Mouse (Mus musculus): ENCODE results near the gene Paf1. TPM values are rescaled to one million over a fixed set of nuclear protein-coding genes. Genes with fewer than 3 reads are reported as not detected.
"Not testable (repeated sequence)": the region's sequence is repeated elsewhere in the genome, so short reads cannot be mapped to it uniquely, and the experiment has no call there.

Paf1 gene
- polyA plus RNA-seq, 1 experiment, result 78.0 TPM

- Histone ChIP-seq H3K27me3 (replicated peaks) (no peaks in the 10 kb centered on the region), H3K4me1 (peaks cover 80% of the 10 kb centered on the region), H3K4me3 (replicated peaks) (peak overlapping the region; percentile 93), H3K36me3 (replicated peaks; ENCODE audit: low read length) (peaks cover 37% of the 10 kb centered on the region), H3K9me3 (no peaks in the 10 kb centered on the region)
- TF ChIP-seq GATA1 (IDR thresholded peaks at IDR 0.05; ENCODE audit: borderline replicate concordance, low read length) (no peak), FLI1 (IDR thresholded peaks at IDR 0.05; ENCODE audit: low read length) (no peak)
Measured at GRCm38 (mm10) chr7:28382347-28382951, 10.3 kb upstream of the Paf1 start.

DNA sequence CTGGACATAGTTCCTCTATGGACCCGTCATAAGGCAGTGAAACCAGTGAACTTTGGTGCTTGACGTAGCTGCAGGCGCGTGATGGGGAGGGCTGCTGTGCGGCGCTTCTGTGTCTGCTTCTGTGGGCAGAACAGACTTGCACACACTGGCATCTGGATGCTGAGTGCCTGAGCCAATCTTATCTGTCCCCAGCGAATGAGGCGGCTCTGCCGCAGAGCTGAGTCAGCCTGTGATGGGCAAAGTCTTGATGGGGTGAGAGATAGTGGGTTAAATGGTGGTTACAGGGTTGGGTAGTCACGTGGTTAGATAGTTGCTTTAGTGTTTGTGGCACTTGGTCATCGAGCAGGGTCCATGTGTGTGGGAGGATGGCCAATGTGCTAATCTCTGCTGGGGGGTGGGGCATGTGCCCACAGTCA lies 9.8 kb upstream of the Paf1 start:
- Histone ChIP-seq H3K4me1 (peaks cover 77% of the 10 kb centered on the region), H3K4me3 (replicated peaks) (peak overlapping the region; percentile 93), H3K36me3 (replicated peaks; ENCODE audit: low read length) (peaks cover 36% of the 10 kb centered on the region), H3K9me3 (no peaks in the 10 kb centered on the region), H3K27me3 (replicated peaks) (no peaks in the 10 kb centered on the region)
- peak; percentile 89; the same call in 2 of the 3 replicates for TF ChIP-seq GATA1 (IDR thresholded peaks at IDR 0.05; ENCODE audit: borderline replicate concordance, low read length)
- no peak for TF ChIP-seq FLI1 (IDR thresholded peaks at IDR 0.05; ENCODE audit: low read length)

DNA sequence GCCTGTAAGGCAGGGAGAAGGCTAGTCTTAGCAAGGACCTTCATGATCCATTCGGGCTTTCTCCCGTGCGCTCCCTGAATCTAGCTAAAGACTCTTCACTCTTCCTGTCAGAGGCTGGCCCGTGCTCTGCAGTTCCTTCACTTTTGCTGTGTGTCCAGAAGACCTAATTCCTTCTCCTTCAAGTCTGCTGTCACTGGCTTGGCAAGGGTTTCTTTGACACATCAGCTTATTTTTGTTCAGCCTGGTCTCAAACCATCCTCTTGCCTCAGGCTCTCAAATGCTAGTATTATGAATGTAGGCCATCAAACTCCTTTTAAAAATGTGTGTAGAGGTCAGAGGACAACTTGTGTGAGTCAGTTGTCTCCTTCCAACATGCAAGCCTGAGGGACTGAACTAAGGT lies 9.1 kb upstream of the Paf1 start:
- Histone ChIP-seq H3K4me1 (peaks cover 81% of the 10 kb centered on the region), H3K4me3 (replicated peaks) (peak overlapping the region; percentile 93), H3K9me3 (no peaks in the 10 kb centered on the region), H3K27me3 (replicated peaks) (no peaks in the 10 kb centered on the region), H3K36me3 (replicated peaks; ENCODE audit: low read length) (peaks cover 36% of the 10 kb centered on the region)
- TF ChIP-seq FLI1 (IDR thresholded peaks at IDR 0.05; ENCODE audit: low read length), result no peak
- TF ChIP-seq GATA1 (IDR thresholded peaks at IDR 0.05; ENCODE audit: borderline replicate concordance, low read length), result no peak

DNA sequence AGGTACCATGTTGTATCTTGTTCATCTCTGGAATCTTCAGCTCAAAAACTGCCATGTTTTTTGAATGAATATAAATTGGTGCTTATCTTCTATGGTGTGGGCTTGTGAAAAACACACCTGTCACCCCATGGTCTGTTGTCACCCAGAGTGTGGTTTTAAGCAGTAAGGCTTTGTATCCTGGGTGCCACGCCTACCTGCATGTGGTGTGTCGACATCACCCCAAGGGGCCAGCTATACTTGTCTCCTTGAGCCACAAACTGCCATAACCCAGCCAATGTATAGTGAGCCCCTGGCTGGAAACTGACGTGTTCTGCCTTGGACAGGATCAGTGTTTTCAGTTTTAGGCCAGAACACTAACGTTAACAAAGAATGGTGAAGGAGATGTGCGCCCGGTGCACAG lies 8.6 kb upstream of the Paf1 start:
- Histone ChIP-seq H3K4me3 (replicated peaks) (peak overlapping the region; percentile 93), H3K27me3 (replicated peaks) (no peaks in the 10 kb centered on the region), H3K4me1 (peaks cover 81% of the 10 kb centered on the region), H3K36me3 (replicated peaks; ENCODE audit: low read length) (peaks cover 39% of the 10 kb centered on the region), H3K9me3 (no peaks in the 10 kb centered on the region)
- TF ChIP-seq FLI1 (IDR thresholded peaks at IDR 0.05; ENCODE audit: low read length) (no peak), GATA1 (IDR thresholded peaks at IDR 0.05; ENCODE audit: borderline replicate concordance, low read length) (no peak)

- Histone ChIP-seq H3K4me1 (peaks cover 73% of the 10 kb centered on the region), H3K27me3 (replicated peaks) (no peaks in the 10 kb centered on the region), H3K36me3 (replicated peaks; ENCODE audit: low read length) (peaks cover 48% of the 10 kb centered on the region), H3K4me3 (replicated peaks) (no peak overlapping the region), H3K9me3 (no peaks in the 10 kb centered on the region)
- no peak for TF ChIP-seq FLI1 (IDR thresholded peaks at IDR 0.05; ENCODE audit: low read length)
- TF ChIP-seq GATA1 (IDR thresholded peaks at IDR 0.05; ENCODE audit: borderline replicate concordance, low read length), result no peak
Measured at GRCm38 (mm10) chr7:28385196-28385595, 7.6 kb upstream of the Paf1 start.

- H3K4me1 ChIP-seq, result peaks cover 74% of the 10 kb centered on the region
- H3K9me3 ChIP-seq, result no peaks in the 10 kb centered on the region
- H3K36me3 ChIP-seq (replicated peaks; ENCODE audit: low read length), result peaks cover 56% of the 10 kb centered on the region
- no peaks in the 10 kb centered on the region for H3K27me3 ChIP-seq (replicated peaks)
- TF ChIP-seq FLI1 (IDR thresholded peaks at IDR 0.05; ENCODE audit: low read length) (no peak), GATA1 (IDR thresholded peaks at IDR 0.05; ENCODE audit: borderline replicate concordance, low read length) (no peak)
- peak overlapping the region; percentile 62 for H3K4me3 ChIP-seq (replicated peaks)
Measured at GRCm38 (mm10) chr7:28386007-28386406, 6.7 kb upstream of the Paf1 start.

DNA sequence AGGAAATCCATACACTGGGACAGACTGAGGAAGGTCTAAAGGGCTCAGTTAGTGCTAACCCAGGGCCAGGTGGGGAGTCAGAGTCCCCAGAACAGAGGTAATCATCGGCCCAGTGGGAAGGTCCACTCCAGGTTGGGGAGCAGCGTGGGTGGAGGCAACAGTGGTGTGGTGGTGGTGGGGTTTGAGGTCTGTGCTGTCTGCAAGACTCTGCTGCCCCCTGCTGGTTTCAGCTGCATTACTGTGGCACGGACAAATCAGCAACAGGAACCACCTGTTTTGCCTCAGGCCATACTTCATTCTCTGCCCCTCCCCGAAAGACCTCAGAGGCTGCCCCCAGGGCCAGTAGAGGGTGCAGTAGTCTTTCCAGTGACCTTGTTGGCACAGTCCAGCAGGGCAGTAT lies 6.3 kb upstream of the Paf1 start:
- Histone ChIP-seq H3K9me3 (no peaks in the 10 kb centered on the region), H3K36me3 (replicated peaks; ENCODE audit: low read length) (peaks cover 57% of the 10 kb centered on the region), H3K4me1 (peaks cover 76% of the 10 kb centered on the region), H3K4me3 (replicated peaks) (peak overlapping the region; percentile 62), H3K27me3 (replicated peaks) (no peaks in the 10 kb centered on the region)
- no peak for TF ChIP-seq GATA1 (IDR thresholded peaks at IDR 0.05; ENCODE audit: borderline replicate concordance, low read length)
- no peak for TF ChIP-seq FLI1 (IDR thresholded peaks at IDR 0.05; ENCODE audit: low read length)

DNA sequence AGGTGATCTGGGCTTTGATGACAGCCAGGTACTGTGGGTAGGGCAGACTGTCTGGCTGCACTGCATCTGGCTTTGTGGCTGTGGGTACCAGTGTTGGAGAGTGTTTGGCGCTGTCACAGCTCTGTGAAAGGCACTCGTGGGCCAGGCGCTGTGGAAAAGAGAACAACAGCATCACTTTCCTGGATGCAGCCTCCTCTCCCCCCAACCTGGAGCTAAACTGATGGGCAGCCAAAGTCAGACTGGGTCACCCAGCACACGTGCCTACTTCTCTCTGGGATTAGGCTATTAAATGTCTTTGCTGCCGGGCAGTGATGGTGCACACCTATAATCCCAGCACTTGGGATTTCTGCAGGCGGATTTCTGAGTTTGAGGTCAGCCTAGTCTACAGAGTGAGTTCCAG lies 5.9 kb upstream of the Paf1 start:
- Histone ChIP-seq H3K4me1 (peaks cover 76% of the 10 kb centered on the region), H3K36me3 (replicated peaks; ENCODE audit: low read length) (peaks cover 57% of the 10 kb centered on the region)
- H3K27me3 ChIP-seq (replicated peaks); H3K4me3 ChIP-seq (replicated peaks); H3K9me3 ChIP-seq: not testable (repeated sequence)

- not testable (repeated sequence) for H3K9me3 ChIP-seq; H3K4me3 ChIP-seq (replicated peaks); H3K27me3 ChIP-seq (replicated peaks)
- H3K4me1 ChIP-seq, result peaks cover 76% of the 10 kb centered on the region
- peaks cover 57% of the 10 kb centered on the region for H3K36me3 ChIP-seq (replicated peaks; ENCODE audit: low read length)
Measured at GRCm38 (mm10) chr7:28387384-28387783, 5.4 kb upstream of the Paf1 start.

DNA sequence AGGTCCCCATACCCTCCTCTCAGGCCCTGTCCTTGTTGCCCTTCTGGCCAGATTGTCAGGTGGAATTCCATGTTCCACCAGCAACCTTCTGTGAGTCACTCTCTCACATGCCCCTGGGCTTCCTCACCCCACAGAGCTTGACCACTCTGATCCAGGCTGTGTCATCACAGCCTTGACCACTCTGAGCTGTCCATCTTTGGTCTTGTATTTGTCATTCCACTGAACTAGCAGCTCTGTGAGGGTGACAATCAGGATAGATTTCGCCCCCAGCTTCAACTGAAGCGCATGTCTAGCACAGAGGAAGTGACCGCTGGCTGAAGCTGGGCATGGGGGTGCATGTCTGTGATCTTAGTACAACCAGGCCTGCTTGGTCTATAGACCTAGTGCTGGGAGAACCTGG lies 2.4 kb upstream of the Paf1 start:
- Histone ChIP-seq H3K9me3 (no peaks in the 10 kb centered on the region), H3K4me3 (replicated peaks) (no peak overlapping the region), H3K27me3 (replicated peaks) (no peaks in the 10 kb centered on the region), H3K4me1 (peaks cover 58% of the 10 kb centered on the region), H3K36me3 (replicated peaks; ENCODE audit: low read length) (peaks cover 58% of the 10 kb centered on the region)
- no peak for TF ChIP-seq GATA1 (IDR thresholded peaks at IDR 0.05; ENCODE audit: borderline replicate concordance, low read length)
- no peak for TF ChIP-seq FLI1 (IDR thresholded peaks at IDR 0.05; ENCODE audit: low read length)

All from megakaryocyte, embryonic 14.5 days (primary cell).